Comparison of ENCODE assay signal across 20 mouse cellular contexts in genomic region chr12:40348251-40348650, GRCm38 (mm10).
DNase-seq lines count a peak whose midpoint lies in the region; ATAC-seq and TF ChIP-seq lines count a peak whose summit lies in the region.
"Had no signal": no experiment of that assay in that cellular context is flagged by ENCODE, and none has a peak within 500 bp of the region (broad histone marks: within the 10 kb centered on the region; RNA-seq: fewer than 3 reads in every experiment).

No protein-coding gene starts in this region.

- no peak overlapping the region for H3K4me3 ChIP-seq in lung, adult 2 months (replicated peaks; ENCODE audit: extremely low read depth, low read depth, low read length)
- no peak overlapping the region for H3K4me3 ChIP-seq in G1E (ENCODE audit: low read depth, low read length)
- H3K4me3 ChIP-seq in stomach, postnatal 0 days (ENCODE audit: low read depth, low read length): no peak overlapping the region
- no peak overlapping the region for H3K4me3 ChIP-seq in forebrain, embryonic 14.5 days (ENCODE audit: low read depth, low read length)
- H3K4me3 ChIP-seq: embryonic facial prominence, embryonic 13.5 days; forebrain, embryonic 13.5 days; gastrocnemius, adult 2 months; hindbrain, embryonic 15.5 days; liver, embryonic 13.5 days; midbrain, embryonic 10.5 days had no signal

- 0 out of 2 replicates have a peak overlapping the region, but pooled peaks have one; percentile 10 for H3K27ac ChIP-seq in stomach, postnatal 0 days (replicated peaks)
- no peak overlapping the region for H3K27ac ChIP-seq in forebrain, embryonic 14.5 days (ENCODE audit: low read depth, low read length)
- H3K27ac ChIP-seq: embryonic facial prominence, embryonic 13.5 days; forebrain, embryonic 13.5 days; gastrocnemius, adult 2 months; hindbrain, embryonic 15.5 days; liver, embryonic 13.5 days; midbrain, embryonic 10.5 days had no signal

- H3K4me1 ChIP-seq in lung, adult 2 months (ENCODE audit: control insufficient read depth, insufficient read depth, low read length): no peaks in the 10 kb centered on the region
- H3K4me1 ChIP-seq in G1E (ENCODE audit: insufficient read depth, low read depth, low read length): peaks cover 3% of the 10 kb centered on the region
- no peaks in the 10 kb centered on the region for H3K4me1 ChIP-seq in stomach, postnatal 0 days (replicated peaks; ENCODE audit: control insufficient read depth, insufficient read depth)
- H3K4me1 ChIP-seq in forebrain, embryonic 14.5 days (ENCODE audit: control insufficient read depth, insufficient read depth, low read length): 0 out of 2 replicates have a peak, but pooled peaks cover 5% of the 10 kb centered on the region
- H3K4me1 ChIP-seq: liver, embryonic 13.5 days; midbrain, embryonic 10.5 days had no signal

- ATAC-seq in G1E (ENCODE audit: extremely low read depth, insufficient number of reproducible peaks, low FRiP score, poor library complexity, severe bottlenecking): peak; percentile 40
- peak; percentile 93 for ATAC-seq in stomach, postnatal 0 days (ENCODE audit: low FRiP score, low TSS enrichment)
- no peak for ATAC-seq in forebrain, embryonic 14.5 days
- no peak for ATAC-seq in megakaryocyte, adult 5-6 weeks (ENCODE audit: poor library complexity, severe bottlenecking)
- ATAC-seq: forebrain, embryonic 13.5 days; lung, postnatal 0 days had no signal

- no peak for TF ChIP-seq CTCF in lung, adult 2 months (IDR thresholded peaks at IDR 0.05; ENCODE audit: insufficient read depth, low read length)
- no peak for TF ChIP-seq CTCF in G1E (IDR thresholded peaks at IDR 0.05; ENCODE audit: low read depth, low read length)
- TF ChIP-seq CTCF in stomach, postnatal 0 days (IDR thresholded peaks at IDR 0.05; ENCODE audit: low read depth): no peak

- no peaks in the 10 kb centered on the region for H3K9me3 ChIP-seq in G1E (replicated peaks)
- no peaks in the 10 kb centered on the region for H3K9me3 ChIP-seq in stomach, postnatal 0 days (ENCODE audit: control insufficient read depth, low read length)
- no peaks in the 10 kb centered on the region for H3K9me3 ChIP-seq in forebrain, embryonic 14.5 days (replicated peaks; ENCODE audit: control insufficient read depth, low read length)
- H3K9me3 ChIP-seq: embryonic facial prominence, embryonic 13.5 days; forebrain, embryonic 13.5 days; hindbrain, embryonic 15.5 days; liver, embryonic 13.5 days; midbrain, embryonic 10.5 days had no signal

- WGBS in lung, adult 2 months: 49% methylated on average over 4 of the region's 4 CpGs
- 23% methylated on average over 4 of the region's 4 CpGs for WGBS in stomach, postnatal 0 days
- WGBS in forebrain, embryonic 14.5 days: 88% methylated on average over 4 of the region's 4 CpGs

- H3K27me3 ChIP-seq in G1E (ENCODE audit: insufficient read depth, low read length): no peaks in the 10 kb centered on the region
- no peaks in the 10 kb centered on the region for H3K27me3 ChIP-seq in stomach, postnatal 0 days (ENCODE audit: control insufficient read depth, insufficient read depth, low read length)
- H3K27me3 ChIP-seq in forebrain, embryonic 14.5 days (replicated peaks; ENCODE audit: control insufficient read depth, insufficient read depth, low read length): no peaks in the 10 kb centered on the region
- H3K27me3 ChIP-seq: CH12.LX; embryonic facial prominence, embryonic 13.5 days; forebrain, embryonic 13.5 days; hindbrain, embryonic 15.5 days; liver, embryonic 13.5 days had no signal

- TF ChIP-seq POLR2A in lung, adult 2 months (IDR thresholded peaks at IDR 0.05; ENCODE audit: borderline replicate concordance, extremely low read depth, low read depth, low read length): no peak

- H3K9ac ChIP-seq in stomach, postnatal 0 days (ENCODE audit: low read length): no peak overlapping the region
- no peak overlapping the region for H3K9ac ChIP-seq in forebrain, embryonic 14.5 days (ENCODE audit: low read length)
- H3K9ac ChIP-seq: embryonic facial prominence, embryonic 13.5 days; forebrain, embryonic 13.5 days; hindbrain, embryonic 15.5 days; liver, embryonic 13.5 days had no signal

- peaks cover 26% of the 10 kb centered on the region for H3K36me3 ChIP-seq in G1E (replicated peaks)
- no peaks in the 10 kb centered on the region for H3K36me3 ChIP-seq in stomach, postnatal 0 days (ENCODE audit: control insufficient read depth, insufficient read depth, low read length)
- H3K36me3 ChIP-seq in forebrain, embryonic 14.5 days (ENCODE audit: control insufficient read depth, insufficient read depth, low read length): no peaks in the 10 kb centered on the region
- H3K36me3 ChIP-seq: embryonic facial prominence, embryonic 13.5 days; hindbrain, embryonic 15.5 days; liver, embryonic 13.5 days; midbrain, embryonic 10.5 days had no signal

- no peak overlapping the region for H3K4me2 ChIP-seq in stomach, postnatal 0 days (replicated peaks; ENCODE audit: low read depth)
- no peak overlapping the region for H3K4me2 ChIP-seq in forebrain, embryonic 14.5 days (ENCODE audit: low read length)
- H3K4me2 ChIP-seq: embryonic facial prominence, embryonic 13.5 days; forebrain, embryonic 13.5 days; hindbrain, embryonic 15.5 days; liver, embryonic 13.5 days had no signal

- peak; percentile 8 for DNase-seq in lung, postnatal 36 days
- DNase-seq in lung, adult 2 months: no peak
- DNase-seq in G1E (ENCODE audit: low spot score): no peak
- DNase-seq in fat pad, adult 2 months (ENCODE audit: extremely low read depth, low read depth, low spot score): peak; percentile 4
- DNase-seq in stomach, postnatal 0 days (ENCODE audit: low spot score): peak; percentile 49
- DNase-seq in forebrain, embryonic 14.5 days (ENCODE audit: low spot score): no peak
- DNase-seq: adrenal gland, adult 2 months; cerebellum, adult 11-12 months; gastrocnemius, adult 2 months; heart, postnatal 10 days; kidney, adult 8-10 months; left cerebral cortex, postnatal 4 days; liver, embryonic 13.5 days had no signal

- no peak for TF ChIP-seq EP300 in stomach, postnatal 0 days (optimal IDR thresholded peaks at IDR 0.05)

Comparison
In these comparisons a context has a peak if more than half of its experiments do, and no peak if none do; other contexts are left out.
1. DNase-seq: peak in lung, postnatal 36 days (single experiment), fat pad, adult 2 months (single experiment) and stomach, postnatal 0 days (single experiment); none in lung, adult 2 months (single experiment), G1E (single experiment) and forebrain, embryonic 14.5 days (single experiment).
2. ATAC-seq: peak in G1E (single experiment) and stomach, postnatal 0 days (single experiment); none in forebrain, embryonic 14.5 days (single experiment) and megakaryocyte, adult 5-6 weeks (single experiment).